Comparison of ENCODE assay signal across 13 mouse cellular contexts in the genomic region with DNA sequence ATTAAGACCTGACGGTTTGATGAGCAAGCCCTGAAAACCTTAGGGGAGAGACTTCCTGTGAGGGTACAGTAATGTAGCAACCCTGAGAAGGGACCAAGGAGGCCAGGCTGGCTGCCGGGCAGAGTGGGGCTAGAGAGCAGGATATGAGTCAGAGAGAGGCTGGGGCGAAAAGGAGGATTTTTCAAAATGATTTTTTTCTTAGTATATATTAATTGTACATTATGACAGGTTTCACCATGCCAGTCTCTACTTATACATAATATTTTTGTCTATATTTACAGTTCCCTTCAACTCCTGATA.
DNase-seq lines count a peak whose midpoint lies in the region; ATAC-seq and TF ChIP-seq lines count a peak whose summit lies in the region.
"Had no signal": no experiment of that assay in that cellular context is flagged by ENCODE, and none has a peak within 500 bp of the region (broad histone marks: within the 10 kb centered on the region; RNA-seq: fewer than 3 reads in every experiment).

No protein-coding gene starts in this region.

- H3K9me3 ChIP-seq in midbrain, embryonic 11.5 days (ENCODE audit: control insufficient read depth, low read length): no peaks in the 10 kb centered on the region
- no peaks in the 10 kb centered on the region for H3K9me3 ChIP-seq in midbrain, embryonic 10.5 days (replicated peaks)
- no peaks in the 10 kb centered on the region for H3K9me3 ChIP-seq in neural tube, embryonic 14.5 days (ENCODE audit: control insufficient read depth, low read length)
- H3K9me3 ChIP-seq: heart, embryonic 15.5 days; megakaryocyte, embryonic 14.5 days; stomach, embryonic 15.5 days had no signal

- H3K4me3 ChIP-seq in midbrain, embryonic 11.5 days (ENCODE audit: low read depth, low read length): no peak overlapping the region
- no peak overlapping the region for H3K4me3 ChIP-seq in midbrain, embryonic 10.5 days
- no peak overlapping the region for H3K4me3 ChIP-seq in embryonic fibroblast, embryonic 13.5 days (ENCODE audit: insufficient read depth, low read length)
- H3K4me3 ChIP-seq in neural tube, embryonic 14.5 days (ENCODE audit: low read depth, low read length): no peak overlapping the region
- H3K4me3 ChIP-seq: heart, embryonic 15.5 days; left cerebral cortex, adult 2 months; stomach, embryonic 15.5 days had no signal

- no peak overlapping the region for H3K27ac ChIP-seq in midbrain, embryonic 11.5 days (ENCODE audit: low read depth, low read length)
- no peak overlapping the region for H3K27ac ChIP-seq in midbrain, embryonic 10.5 days (replicated peaks)
- peak overlapping the region; percentile 63 for H3K27ac ChIP-seq in embryonic fibroblast, embryonic 13.5 days (ENCODE audit: insufficient read depth, low read length)
- no peak overlapping the region for H3K27ac ChIP-seq in neural tube, embryonic 14.5 days (ENCODE audit: low read depth, low read length)
- H3K27ac ChIP-seq: heart, embryonic 15.5 days; left cerebral cortex, adult 2 months; stomach, embryonic 15.5 days had no signal

- DNase-seq in midbrain, embryonic 11.5 days (ENCODE audit: low spot score, missing footprints): no peak
- DNase-seq in midbrain, embryonic 10.5 days (ENCODE audit: low spot score): no peak
- DNase-seq in spleen, postnatal 4 days (ENCODE audit: low spot score in 2 of 2): no peak
- no peak for DNase-seq in thymus, postnatal 0 days (ENCODE audit: low spot score)
- DNase-seq in heart, adult 18-20 months: no peak

- H3K27me3 ChIP-seq in midbrain, embryonic 11.5 days (ENCODE audit: control insufficient read depth, insufficient read depth, low read length): no peaks in the 10 kb centered on the region
- H3K27me3 ChIP-seq in midbrain, embryonic 10.5 days (ENCODE audit: low read depth, poor library complexity, severe bottlenecking): no peaks in the 10 kb centered on the region
- H3K27me3 ChIP-seq in neural tube, embryonic 14.5 days (ENCODE audit: control insufficient read depth, insufficient read depth, low read length): no peaks in the 10 kb centered on the region
- H3K27me3 ChIP-seq: heart, embryonic 15.5 days; stomach, embryonic 15.5 days had no signal

- H3K4me1 ChIP-seq in midbrain, embryonic 11.5 days (ENCODE audit: control insufficient read depth, insufficient read depth, low read length): no peaks in the 10 kb centered on the region
- H3K4me1 ChIP-seq in midbrain, embryonic 10.5 days: no peaks in the 10 kb centered on the region
- H3K4me1 ChIP-seq in embryonic fibroblast, embryonic 13.5 days (ENCODE audit: control insufficient read depth, insufficient read depth, low read length): peaks cover 8% of the 10 kb centered on the region; the same call in 1 of the 2 replicates
- peaks cover 3% of the 10 kb centered on the region; the same call in 1 of the 2 replicates for H3K4me1 ChIP-seq in neural tube, embryonic 14.5 days (ENCODE audit: control insufficient read depth, insufficient read depth, low read length)
- H3K4me1 ChIP-seq: stomach, embryonic 15.5 days had no signal

- no peak overlapping the region for H3K4me2 ChIP-seq in midbrain, embryonic 11.5 days
- H3K4me2 ChIP-seq in neural tube, embryonic 14.5 days (ENCODE audit: low read depth, low read length): no peak overlapping the region
- H3K4me2 ChIP-seq: heart, embryonic 15.5 days; stomach, embryonic 15.5 days had no signal

- no peak for TF ChIP-seq CTCF in embryonic fibroblast, embryonic 13.5 days (IDR thresholded peaks at IDR 0.05; ENCODE audit: borderline replicate concordance, insufficient read depth, low read length)

- whole genome bisulfite sequencing in midbrain, embryonic 11.5 days: 69% methylated on average over 3 of the region's 3 CpGs
- WGBS in midbrain, embryonic 10.5 days: 82% methylated on average over 3 of the region's 3 CpGs
- WGBS in neural tube, embryonic 14.5 days: 46% methylated on average over 3 of the region's 3 CpGs

- no peak overlapping the region for H3K9ac ChIP-seq in midbrain, embryonic 11.5 days (ENCODE audit: low read length)
- H3K9ac ChIP-seq in neural tube, embryonic 14.5 days (replicated peaks; ENCODE audit: low read depth, low read length): no peak overlapping the region
- H3K9ac ChIP-seq: heart, embryonic 15.5 days; stomach, embryonic 15.5 days had no signal

- peak; percentile 55; the same call in 1 of the 2 replicates for ATAC-seq in midbrain, embryonic 11.5 days (ENCODE audit: low FRiP score)
- peak; percentile 55 for ATAC-seq in megakaryocyte progenitor cell, adult 5-6 weeks (replicated peaks; ENCODE audit: poor library complexity)
- peak; percentile 58 for ATAC-seq in neural tube, embryonic 14.5 days (ENCODE audit: low read depth)
- ATAC-seq: intestine, postnatal 0 days had no signal

- no peak for TF ChIP-seq POLR2A in embryonic fibroblast, embryonic 13.5 days (IDR thresholded peaks at IDR 0.05; ENCODE audit: low read depth, low read length)

- H3K36me3 ChIP-seq in midbrain, embryonic 11.5 days (ENCODE audit: control insufficient read depth, insufficient read depth, low read length): no peaks in the 10 kb centered on the region
- H3K36me3 ChIP-seq in midbrain, embryonic 10.5 days: no peaks in the 10 kb centered on the region
- H3K36me3 ChIP-seq in neural tube, embryonic 14.5 days (ENCODE audit: control insufficient read depth, insufficient read depth, low read length): no peaks in the 10 kb centered on the region
- H3K36me3 ChIP-seq: heart, embryonic 15.5 days; stomach, embryonic 15.5 days had no signal
